Mouse (Mus musculus): ENCODE measurements around the gene Mybpc3. TPM values are rescaled to one million over a fixed set of nuclear protein-coding genes. Genes with fewer than 3 reads are reported as not detected.

Gene Mybpc3
- polyA plus RNA-seq, 1 experiment = 39.6 TPM

DNA sequence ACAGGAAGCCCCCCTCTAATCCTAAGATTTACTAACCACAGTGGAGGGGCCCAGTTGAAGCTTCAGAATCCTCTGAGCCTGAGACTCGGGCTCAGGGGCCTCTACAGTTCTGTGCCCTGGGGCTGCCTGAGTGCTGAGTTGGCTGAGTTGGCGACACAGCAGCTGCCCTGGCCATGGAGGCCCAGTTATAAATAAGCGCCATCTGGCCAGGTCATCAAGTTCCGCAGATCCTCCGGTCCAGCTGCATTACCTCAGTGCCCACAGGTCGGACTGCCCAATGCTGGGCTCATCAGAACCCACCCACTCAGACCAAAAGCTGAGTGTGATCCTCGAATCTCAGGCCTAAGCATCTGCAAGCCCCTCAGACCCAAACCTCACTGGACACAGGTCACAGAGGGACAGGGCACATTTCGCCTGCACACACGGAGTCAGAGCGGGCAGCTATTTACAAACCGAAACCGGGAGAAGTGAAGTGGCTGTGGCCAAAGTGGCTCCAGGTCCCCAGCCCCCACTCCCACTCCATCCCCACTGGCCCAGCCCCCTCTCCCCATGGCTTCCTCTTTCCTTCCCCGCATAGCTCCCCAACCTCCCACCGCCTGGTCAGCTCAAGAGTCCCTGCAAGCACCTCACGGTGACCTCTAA lies 33.6 kb upstream of the Mybpc3 start:
- Histone ChIP-seq H3K27ac (ENCODE audit: insufficient read depth, low read length) (no peak overlapping the region), H3K4me3 (replicated peaks; ENCODE audit: insufficient read depth, low read depth, low read length) (no peak overlapping the region), H3K27me3 (ENCODE audit: control insufficient read depth, insufficient read depth, low read length) (no peaks in the 10 kb centered on the region), H3K4me1 (ENCODE audit: control insufficient read depth, insufficient read depth, low read length) (no peaks in the 10 kb centered on the region)
- 68% methylated on average over 15 of the region's 15 CpGs for WGBS
- TF ChIP-seq POLR2A (IDR thresholded peaks at IDR 0.05; ENCODE audit: borderline replicate concordance, insufficient read depth, low read length) = no peak
- no peak for TF ChIP-seq CTCF (IDR thresholded peaks at IDR 0.05; ENCODE audit: borderline replicate concordance, insufficient read depth, low read depth, low read length)
- DNase-seq = no peak

- H3K4me1 ChIP-seq (ENCODE audit: control insufficient read depth, insufficient read depth, low read length) = no peaks in the 10 kb centered on the region
- 85% methylated on average over 14 of the region's 14 CpGs for WGBS
- DNase-seq = no peak
- H3K4me3 ChIP-seq (replicated peaks; ENCODE audit: insufficient read depth, low read depth, low read length) = no peak overlapping the region
- no peak for TF ChIP-seq CTCF (IDR thresholded peaks at IDR 0.05; ENCODE audit: borderline replicate concordance, insufficient read depth, low read depth, low read length)
- TF ChIP-seq POLR2A (IDR thresholded peaks at IDR 0.05; ENCODE audit: borderline replicate concordance, insufficient read depth, low read length) = no peak
- H3K27ac ChIP-seq (ENCODE audit: insufficient read depth, low read length) = no peak overlapping the region
- no peaks in the 10 kb centered on the region for H3K27me3 ChIP-seq (ENCODE audit: control insufficient read depth, insufficient read depth, low read length)
These were observed 32.2 kb upstream of the Mybpc3 start for GRCm38 (mm10) chr2:91085494-91086391.

DNA sequence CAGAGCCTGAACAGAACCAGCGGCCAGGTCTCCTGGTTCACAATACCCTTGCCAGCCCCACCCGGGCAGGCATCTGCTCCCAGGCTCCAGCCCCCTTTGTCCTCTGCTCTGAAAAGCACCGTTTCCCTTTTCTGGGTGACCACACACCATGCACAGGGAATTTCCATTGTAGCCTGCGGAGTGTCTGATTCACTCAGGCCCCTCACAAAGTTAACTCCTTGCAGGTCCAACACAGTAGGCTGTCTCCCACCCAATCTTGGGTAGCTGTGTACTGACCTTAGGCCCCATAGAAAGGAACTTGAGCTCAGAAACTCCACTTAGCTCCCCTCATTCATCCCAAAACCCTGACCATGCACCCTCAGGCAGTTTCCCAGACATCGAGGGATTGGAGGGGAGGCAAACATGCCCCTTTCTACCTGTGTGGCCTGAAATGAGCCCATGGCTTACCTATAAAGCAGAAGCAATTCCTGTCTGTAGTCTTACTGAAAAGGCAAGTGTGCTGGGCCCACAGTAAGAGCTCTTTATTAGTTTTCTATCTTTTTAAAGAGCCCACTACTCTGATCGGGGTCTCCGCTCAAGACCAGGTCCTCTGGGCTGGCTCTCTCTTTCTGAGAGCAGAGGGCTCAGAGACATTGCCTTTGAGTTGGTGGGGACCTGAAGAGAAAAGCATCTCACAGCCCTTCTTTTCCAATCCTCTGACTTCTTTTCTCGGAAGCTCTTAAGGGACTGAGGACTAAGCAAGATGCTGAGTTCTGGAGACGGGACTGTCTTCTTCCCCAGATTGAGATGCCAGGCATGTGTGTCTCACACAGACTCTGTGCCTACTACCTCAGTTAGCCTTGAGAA lies 31.3 kb upstream of the Mybpc3 start:
- no peak for DNase-seq
- Histone ChIP-seq H3K4me1 (ENCODE audit: control insufficient read depth, insufficient read depth, low read length) (no peaks in the 10 kb centered on the region), H3K27me3 (ENCODE audit: control insufficient read depth, insufficient read depth, low read length) (no peaks in the 10 kb centered on the region), H3K27ac (ENCODE audit: insufficient read depth, low read length) (no peak overlapping the region), H3K4me3 (replicated peaks; ENCODE audit: insufficient read depth, low read depth, low read length) (no peak overlapping the region)
- WGBS = 68% methylated on average over 9 of the region's 9 CpGs
- no peak for TF ChIP-seq CTCF (IDR thresholded peaks at IDR 0.05; ENCODE audit: borderline replicate concordance, insufficient read depth, low read depth, low read length)
- TF ChIP-seq POLR2A (IDR thresholded peaks at IDR 0.05; ENCODE audit: borderline replicate concordance, insufficient read depth, low read length) = no peak

DNA sequence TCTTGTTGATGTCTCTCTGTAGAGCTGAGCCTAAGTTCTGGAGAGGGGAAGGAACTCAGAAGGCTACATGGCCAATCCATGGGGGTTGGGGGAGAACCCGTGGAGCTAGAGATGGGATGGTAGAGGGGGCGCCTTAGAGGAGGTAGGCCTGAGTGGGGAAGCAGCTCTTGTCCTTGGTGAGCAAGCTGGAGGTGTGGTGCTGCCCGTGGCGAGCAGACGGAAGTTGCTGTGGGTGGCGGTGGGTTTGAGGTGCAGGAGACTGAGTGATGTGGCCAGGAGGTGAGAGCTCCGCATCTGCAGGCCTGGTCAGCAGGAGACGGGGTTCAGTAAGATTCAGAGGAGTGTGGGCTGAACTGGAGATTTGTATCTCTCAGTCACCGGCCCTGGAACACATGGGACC lies 30.5 kb upstream of the Mybpc3 start:
- Histone ChIP-seq H3K4me3 (replicated peaks; ENCODE audit: insufficient read depth, low read depth, low read length) (no peak overlapping the region), H3K27me3 (ENCODE audit: control insufficient read depth, insufficient read depth, low read length) (no peaks in the 10 kb centered on the region), H3K27ac (ENCODE audit: insufficient read depth, low read length) (no peak overlapping the region), H3K4me1 (ENCODE audit: control insufficient read depth, insufficient read depth, low read length) (no peaks in the 10 kb centered on the region)
- 87% methylated on average over 9 of the region's 9 CpGs for WGBS
- TF ChIP-seq POLR2A (IDR thresholded peaks at IDR 0.05; ENCODE audit: borderline replicate concordance, insufficient read depth, low read length) = no peak
- TF ChIP-seq CTCF (IDR thresholded peaks at IDR 0.05; ENCODE audit: borderline replicate concordance, insufficient read depth, low read depth, low read length) = no peak
- DNase-seq = no peak

DNA sequence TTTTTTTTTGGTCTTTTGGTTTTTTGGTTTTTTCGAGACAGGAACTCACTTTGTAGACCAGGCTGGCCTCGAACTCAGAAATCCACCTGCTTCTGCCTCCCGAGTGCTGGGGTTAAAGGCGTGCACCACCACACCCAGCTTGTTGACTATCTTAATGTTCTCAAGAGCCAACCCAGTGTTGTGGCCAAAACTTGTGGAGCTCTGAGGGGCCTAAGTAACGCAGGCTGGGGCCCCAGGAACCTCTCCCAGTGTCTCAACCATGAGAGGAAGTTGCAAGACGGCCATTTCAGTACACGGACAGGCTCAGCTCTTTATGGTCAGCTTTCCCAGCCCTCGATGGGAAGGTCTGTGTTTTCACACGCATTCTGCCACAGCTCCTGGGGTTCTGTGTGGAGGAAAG lies 29.0 kb upstream of the Mybpc3 start:
- Histone ChIP-seq H3K27me3 (ENCODE audit: control insufficient read depth, insufficient read depth, low read length) (no peaks in the 10 kb centered on the region), H3K4me3 (replicated peaks; ENCODE audit: insufficient read depth, low read depth, low read length) (no peak overlapping the region), H3K27ac (ENCODE audit: insufficient read depth, low read length) (no peak overlapping the region), H3K4me1 (ENCODE audit: control insufficient read depth, insufficient read depth, low read length) (no peaks in the 10 kb centered on the region)
- DNase-seq = no peak
- 83% methylated on average over 9 of the region's 9 CpGs for WGBS
- TF ChIP-seq POLR2A (IDR thresholded peaks at IDR 0.05; ENCODE audit: borderline replicate concordance, insufficient read depth, low read length) (no peak), CTCF (IDR thresholded peaks at IDR 0.05; ENCODE audit: borderline replicate concordance, insufficient read depth, low read depth, low read length) (no peak)

DNA sequence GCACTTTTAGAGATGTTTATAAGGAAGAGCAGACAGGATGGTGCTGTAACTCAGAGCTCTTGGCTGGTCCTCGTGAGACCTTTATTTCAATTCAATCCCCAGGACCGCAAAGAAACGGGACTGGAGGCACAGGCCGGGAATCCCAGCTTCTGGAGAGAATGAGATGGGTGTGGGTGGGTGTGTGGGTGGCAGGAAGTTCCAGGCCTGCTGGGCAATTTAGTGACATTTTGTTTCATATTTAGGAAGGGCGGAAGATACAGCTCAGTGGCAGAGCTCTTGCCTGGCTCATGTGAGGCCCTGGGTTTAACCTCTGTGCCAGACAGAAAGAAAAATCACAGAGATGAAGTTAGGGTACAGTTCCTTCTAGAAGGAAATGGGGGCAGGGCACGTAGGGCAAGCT lies 27.7 kb upstream of the Mybpc3 start:
- H3K4me3 ChIP-seq (replicated peaks; ENCODE audit: insufficient read depth, low read depth, low read length) = no peak overlapping the region
- no peaks in the 10 kb centered on the region for H3K27me3 ChIP-seq (ENCODE audit: control insufficient read depth, insufficient read depth, low read length)
- H3K27ac ChIP-seq (ENCODE audit: insufficient read depth, low read length) = no peak overlapping the region
- no peak for TF ChIP-seq POLR2A (IDR thresholded peaks at IDR 0.05; ENCODE audit: borderline replicate concordance, insufficient read depth, low read length)
- TF ChIP-seq CTCF (IDR thresholded peaks at IDR 0.05; ENCODE audit: borderline replicate concordance, insufficient read depth, low read depth, low read length) = no peak
- no peaks in the 10 kb centered on the region for H3K4me1 ChIP-seq (ENCODE audit: control insufficient read depth, insufficient read depth, low read length)
- DNase-seq = no peak
- 77% methylated on average over 6 of the region's 6 CpGs for WGBS

GRCm38 (mm10) chr2:91090827-91091226 lies 27.1 kb upstream of the Mybpc3 start:
- no peak overlapping the region for H3K4me3 ChIP-seq (replicated peaks; ENCODE audit: insufficient read depth, low read depth, low read length)
- no peak for DNase-seq
- no peak overlapping the region for H3K27ac ChIP-seq (ENCODE audit: insufficient read depth, low read length)
- no peaks in the 10 kb centered on the region for H3K27me3 ChIP-seq (ENCODE audit: control insufficient read depth, insufficient read depth, low read length)
- no peak for TF ChIP-seq CTCF (IDR thresholded peaks at IDR 0.05; ENCODE audit: borderline replicate concordance, insufficient read depth, low read depth, low read length)
- H3K4me1 ChIP-seq (ENCODE audit: control insufficient read depth, insufficient read depth, low read length) = no peaks in the 10 kb centered on the region
- 73% methylated on average over 6 of the region's 6 CpGs for WGBS
